Mouse (Mus musculus) spleen, postnatal 4 days (tissue): ENCODE measurements around the gene Trp53.
"Not testable (repeated sequence)": the region's sequence is repeated elsewhere in the genome, so short reads cannot be mapped to it uniquely, and the experiment has no call there.

Experiments used
- DNase-seq, 2 experiments: peaks; one replicate each; pipeline ENCODE4 v3.0.0; 2022; ENCODE audit warnings: low spot score in 2 of 2

Trp53 gene

DNA sequence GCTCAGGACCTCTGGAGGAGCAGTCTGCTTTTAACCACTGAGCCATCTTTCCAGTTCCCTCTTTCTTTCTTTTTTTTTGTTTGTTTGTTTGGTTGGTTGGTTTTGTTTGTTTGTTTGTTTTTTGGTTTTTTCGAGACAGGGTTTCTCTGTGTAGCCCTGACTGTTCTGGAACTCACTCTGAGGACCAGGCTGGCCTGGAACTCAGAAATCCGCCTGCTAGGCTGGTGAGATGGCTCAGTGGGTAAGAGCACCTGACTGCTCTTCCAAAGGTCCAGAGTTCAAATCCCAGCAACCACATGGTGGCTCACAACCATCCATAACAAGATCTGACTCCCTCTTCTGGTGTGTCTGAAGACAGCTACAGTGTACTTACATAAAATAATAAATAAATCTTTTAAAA, 44.2 kb downstream of the Trp53 start:
- not testable (repeated sequence) for DNase-seq

DNA sequence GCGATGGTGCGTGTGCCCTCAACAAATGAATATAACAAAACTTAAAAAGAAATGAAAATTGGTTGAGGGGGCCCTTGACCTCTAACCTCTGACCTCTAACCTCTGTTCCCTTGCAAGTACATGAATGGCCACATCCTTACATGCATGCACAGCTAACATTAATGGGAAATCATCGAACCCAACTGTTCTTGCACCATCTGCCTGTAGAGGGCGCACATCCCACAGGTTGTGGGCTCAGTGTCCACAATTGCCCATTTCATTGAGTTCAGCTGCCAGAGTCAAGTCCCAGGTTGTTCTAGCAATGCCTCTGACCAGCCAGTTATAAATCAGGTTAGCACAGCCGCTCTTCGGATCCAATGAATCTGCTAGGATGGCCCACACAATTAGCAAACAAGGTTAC, 48.1 kb downstream of the Trp53 start:
- peak; percentile 79 to 92 for DNase-seq

GRCm38 (mm10) chr11:69629802-69630201, 49.6 kb downstream of the Trp53 start:
- DNase-seq: no peak

DNA sequence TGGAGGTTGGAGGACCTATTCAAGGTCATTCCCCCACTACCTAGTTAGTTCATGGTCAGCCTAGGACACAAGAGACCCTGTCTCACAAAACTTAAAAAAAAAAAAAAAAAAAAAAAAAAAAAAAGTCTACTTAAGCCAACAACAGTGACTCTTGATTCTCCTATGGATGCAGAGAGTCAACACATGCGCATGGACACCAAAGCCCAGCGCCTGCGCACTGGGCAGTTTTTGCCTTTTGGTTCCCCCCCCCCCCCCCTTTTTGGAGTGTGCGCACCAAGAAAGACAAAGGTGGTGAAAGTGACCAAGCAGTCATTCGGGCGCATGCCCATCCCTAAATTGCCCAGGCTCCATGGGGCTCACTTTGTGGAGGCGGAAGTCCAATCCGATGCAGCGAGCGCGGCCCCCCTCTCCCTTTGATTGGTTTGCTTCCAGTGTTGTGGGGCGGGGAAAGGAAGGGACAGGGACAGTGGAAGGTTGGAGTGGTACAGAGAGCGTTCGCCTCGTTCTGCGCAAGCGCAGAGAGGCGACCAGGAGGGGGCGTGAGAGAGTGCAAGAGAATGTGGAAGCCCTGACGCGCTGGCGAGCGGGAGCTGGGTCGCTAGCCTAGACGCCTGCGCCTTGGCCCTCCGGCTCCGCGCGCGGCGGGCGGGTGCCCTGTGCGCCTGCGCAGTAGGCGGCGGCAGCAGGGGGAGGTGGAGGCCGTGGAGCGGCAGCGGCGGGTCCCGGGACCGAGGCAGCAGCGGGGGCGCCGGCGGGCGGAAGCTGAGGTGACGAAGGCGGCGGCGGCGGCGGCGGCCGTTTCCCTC, 52.3 kb downstream of the Trp53 start, which contains the start of gene Fxr2:
Gene Fxr2 (plus strand): TSS at position 707 of the 806 bp plus-strand sequence.
- DNase-seq: peak; percentile 100

GRCm38 (mm10) chr11:69633128-69633866, 53.1 kb downstream of the Trp53 start:
- peak; percentile 73 to 87 for DNase-seq

- no peak for DNase-seq
Observed at GRCm38 (mm10) chr11:69635471-69635870, 55.3 kb downstream of the Trp53 start.
